Mouse (Mus musculus) megakaryocyte, embryonic 14.5 days (primary cell): ENCODE measurements around the gene Lsp1.

ENCODE experiments used
- FLI1 ChIP-seq: IDR thresholded peaks from 2 replicates; pipeline ENCODE4 v1.6.1; 2012; ENCODE audit warnings: low read length, inconsistent platforms, mixed read lengths
- GATA1 ChIP-seq: IDR thresholded peaks from 3 replicates; pipeline ENCODE4 v1.6.1; 2012; ENCODE audit warnings: mixed read lengths, low read length, inconsistent platforms, borderline replicate concordance

DNA sequence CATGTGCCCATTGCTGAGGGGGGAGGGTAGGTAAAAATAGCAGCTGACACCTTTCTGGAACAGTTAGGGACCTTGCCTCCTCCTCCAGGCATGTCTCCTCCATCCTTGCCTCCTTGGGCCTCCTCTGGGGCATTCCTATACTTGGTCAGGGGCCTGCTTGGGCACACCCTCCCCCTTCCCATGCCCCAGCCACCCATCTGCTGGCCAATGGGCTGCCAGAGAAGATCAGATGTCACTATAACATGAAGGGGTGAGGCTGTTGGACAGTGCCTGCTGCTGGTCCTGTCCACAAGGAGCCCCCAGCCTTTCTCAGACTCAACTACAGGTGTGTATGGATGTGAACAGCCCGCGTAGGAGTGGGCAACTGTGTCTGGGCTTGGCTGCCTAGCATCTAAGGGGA lies 38.0 kb downstream of the Lsp1 start, which contains the start of gene Tnnt3:
- no peak for TF ChIP-seq GATA1
- no peak for TF ChIP-seq FLI1
